Mouse (Mus musculus): Measurements from ENCODE around the gene Hs3st3a1. TPM values are rescaled to one million over a fixed set of nuclear protein-coding genes. Genes with fewer than 3 reads are reported as not detected.

Gene Hs3st3a1
- polyA plus RNA-seq, 1 experiment: 0.08 TPM

- no peak for DNase-seq (ENCODE audit: low spot score)
These were observed 54.7 kb downstream of the Hs3st3a1 start for GRCm38 (mm10) chr11:64489587-64490433.

- no peak for DNase-seq (ENCODE audit: low spot score)
These were observed 59.3 kb downstream of the Hs3st3a1 start for GRCm38 (mm10) chr11:64494448-64494847.

GRCm38 (mm10) chr11:64495935-64496334, 60.8 kb downstream of the Hs3st3a1 start:
- DNase-seq (ENCODE audit: low spot score): no peak

GRCm38 (mm10) chr11:64496677-64497076, 61.5 kb downstream of the Hs3st3a1 start:
- DNase-seq (ENCODE audit: low spot score): no peak

- no peak for DNase-seq (ENCODE audit: low spot score)
These were observed 65.5 kb downstream of the Hs3st3a1 start for GRCm38 (mm10) chr11:64500536-64501112.

- no peak for DNase-seq (ENCODE audit: low spot score)
These were observed 67.9 kb downstream of the Hs3st3a1 start for GRCm38 (mm10) chr11:64503040-64503439.

GRCm38 (mm10) chr11:64505924-64506323, 70.8 kb downstream of the Hs3st3a1 start:
- DNase-seq (ENCODE audit: low spot score): no peak

GRCm38 (mm10) chr11:64507024-64507423, 71.9 kb downstream of the Hs3st3a1 start:
- no peak for DNase-seq (ENCODE audit: low spot score)

- no peak for DNase-seq (ENCODE audit: low spot score)
These were observed 74.0 kb downstream of the Hs3st3a1 start for GRCm38 (mm10) chr11:64509106-64509505.

GRCm38 (mm10) chr11:64512301-64512700, 77.2 kb downstream of the Hs3st3a1 start:
- DNase-seq (ENCODE audit: low spot score): no peak

GRCm38 (mm10) chr11:64513419-64513818, 78.3 kb downstream of the Hs3st3a1 start:
- no peak for DNase-seq (ENCODE audit: low spot score)

- DNase-seq (ENCODE audit: low spot score): no peak
These were observed 81.8 kb downstream of the Hs3st3a1 start for GRCm38 (mm10) chr11:64516712-64517589.

- DNase-seq (ENCODE audit: low spot score): no peak
These were observed 83.2 kb downstream of the Hs3st3a1 start for GRCm38 (mm10) chr11:64518146-64518841.

GRCm38 (mm10) chr11:64523993-64524570, 89.0 kb downstream of the Hs3st3a1 start:
- no peak for DNase-seq (ENCODE audit: low spot score)

GRCm38 (mm10) chr11:64537230-64537629, 102.1 kb downstream of the Hs3st3a1 start:
- DNase-seq (ENCODE audit: low spot score): no peak

GRCm38 (mm10) chr11:64541866-64542265, 106.7 kb downstream of the Hs3st3a1 start:
- DNase-seq (ENCODE audit: low spot score): no peak

- DNase-seq (ENCODE audit: low spot score): no peak
These were observed 107.2 kb downstream of the Hs3st3a1 start for GRCm38 (mm10) chr11:64542335-64542734.

- no peak for DNase-seq (ENCODE audit: low spot score)
These were observed 108.1 kb downstream of the Hs3st3a1 start for GRCm38 (mm10) chr11:64543181-64543641.

GRCm38 (mm10) chr11:64544236-64544635, 109.1 kb downstream of the Hs3st3a1 start:
- DNase-seq (ENCODE audit: low spot score): no peak

- DNase-seq (ENCODE audit: low spot score): no peak
These were observed 114.2 kb downstream of the Hs3st3a1 start for GRCm38 (mm10) chr11:64549380-64549779.

- no peak for DNase-seq (ENCODE audit: low spot score)
These were observed 114.8 kb downstream of the Hs3st3a1 start for GRCm38 (mm10) chr11:64549955-64550354.

Data from urinary bladder, adult 2 months (tissue).